Mouse (Mus musculus): ENCODE measurements around the gene Rbm5.

DNA sequence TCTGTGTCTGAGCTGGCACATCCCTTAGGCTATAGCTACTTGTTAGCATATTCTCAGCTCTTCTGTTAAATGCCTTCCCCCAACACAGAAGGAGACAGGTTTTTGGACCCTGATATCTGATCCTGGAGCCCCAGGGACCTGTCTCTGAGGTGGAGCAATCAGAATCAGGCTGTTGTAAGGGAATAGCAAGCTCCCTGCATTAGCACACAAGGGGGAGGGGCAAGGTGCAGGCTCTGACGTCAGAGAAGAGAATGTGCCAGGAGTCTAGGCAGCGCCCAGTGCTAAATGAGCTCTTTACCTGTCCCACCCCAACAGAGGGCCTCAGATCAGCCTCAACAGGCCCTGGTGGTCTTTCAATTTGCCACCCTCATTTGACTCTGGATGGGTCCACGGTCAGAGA lies 43.8 kb downstream of the Rbm5 start:
- TF ChIP-seq POLR2A (IDR thresholded peaks at IDR 0.05; ENCODE audit: extremely low read depth, insufficient read depth, low read length), result no peak
- TF ChIP-seq CTCF (IDR thresholded peaks at IDR 0.05; ENCODE audit: extremely low read depth, insufficient read depth, low read length), result no peak

Measured in cortical plate, adult 2 months (tissue).